ENCODE assay signal across 10 mouse cellular contexts in the genomic region with DNA sequence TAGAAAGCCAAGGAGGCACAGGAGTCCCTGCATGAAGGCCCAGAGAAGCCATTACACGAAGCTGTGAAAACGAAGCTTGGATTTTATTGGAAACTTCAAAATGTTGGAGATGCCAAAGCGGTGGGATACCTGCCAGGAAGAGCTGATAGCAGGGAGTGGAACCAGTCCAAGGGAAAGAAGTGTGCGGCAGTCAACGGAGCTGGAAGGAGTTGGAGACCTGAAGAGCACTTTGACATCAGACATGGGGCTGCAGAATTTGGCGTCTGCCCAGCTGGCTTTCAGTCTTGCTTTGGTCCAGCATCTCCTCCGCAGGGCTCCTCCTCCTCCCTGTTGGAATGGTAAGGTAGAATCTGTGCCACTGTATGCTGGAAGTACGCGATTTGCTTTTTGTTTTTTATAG.
A peak's percentile ranks its signal among the peaks of the same experiment; 100 is the strongest.
DNase-seq lines count a peak whose midpoint lies in the region; ATAC-seq and TF ChIP-seq lines count a peak whose summit lies in the region.
"Had no signal": no experiment of that assay in that cellular context is flagged by ENCODE, and none has a peak within 500 bp of the region (broad histone marks: within the 10 kb centered on the region; RNA-seq: fewer than 3 reads in every experiment).

No protein-coding gene starts in this region.

- 67% methylated on average over 9 of the region's 9 CpGs for WGBS in hindbrain, postnatal 0 days
- 88% methylated on average over 9 of the region's 9 CpGs for WGBS in hindbrain, embryonic 12.5 days
- 79% methylated on average over 9 of the region's 9 CpGs for WGBS in intestine, embryonic 16.5 days

- TF ChIP-seq CTCF in hindbrain, postnatal 0 days (IDR thresholded peaks at IDR 0.05; ENCODE audit: low read depth), result no peak

- H3K4me2 ChIP-seq in hindbrain, postnatal 0 days (ENCODE audit: low read depth, low read length), result no peak overlapping the region
- H3K4me2 ChIP-seq in hindbrain, embryonic 12.5 days (replicated peaks), result no peak overlapping the region
- H3K4me2 ChIP-seq in intestine, embryonic 16.5 days (ENCODE audit: low read depth, low read length), result no peak overlapping the region
- H3K4me2 ChIP-seq: limb, embryonic 12.5 days; midbrain, embryonic 12.5 days had no signal

- no peak overlapping the region for H3K9ac ChIP-seq in hindbrain, postnatal 0 days (replicated peaks; ENCODE audit: low read length)
- H3K9ac ChIP-seq in hindbrain, embryonic 12.5 days, result no peak overlapping the region
- no peak overlapping the region for H3K9ac ChIP-seq in intestine, embryonic 16.5 days (ENCODE audit: low read depth, low read length)
- H3K9ac ChIP-seq: limb, embryonic 12.5 days; midbrain, embryonic 12.5 days had no signal

- ATAC-seq in CD4-positive, CD25-positive, alpha-beta regulatory T cell, adult 4 months, result no peak
- no peak for ATAC-seq in hindbrain, postnatal 0 days
- ATAC-seq in hindbrain, embryonic 12.5 days (ENCODE audit: low FRiP score), result no peak
- no peak for ATAC-seq in intestine, embryonic 16.5 days

- no peaks in the 10 kb centered on the region for H3K27me3 ChIP-seq in hindbrain, postnatal 0 days (ENCODE audit: insufficient read depth, low read length)
- peaks cover 11% of the 10 kb centered on the region for H3K27me3 ChIP-seq in hindbrain, embryonic 12.5 days
- no peaks in the 10 kb centered on the region; the same call in 1 of the 2 replicates for H3K27me3 ChIP-seq in intestine, embryonic 16.5 days (replicated peaks; ENCODE audit: control insufficient read depth, insufficient read depth, low read length)

- H3K9me3 ChIP-seq in hindbrain, postnatal 0 days (ENCODE audit: low read length), result no peaks in the 10 kb centered on the region
- no peaks in the 10 kb centered on the region for H3K9me3 ChIP-seq in hindbrain, embryonic 12.5 days (replicated peaks)
- H3K9me3 ChIP-seq in intestine, embryonic 16.5 days (ENCODE audit: control insufficient read depth, low read length), result no peaks in the 10 kb centered on the region
- H3K9me3 ChIP-seq: midbrain, embryonic 12.5 days had no signal

- H3K4me1 ChIP-seq in hindbrain, postnatal 0 days (ENCODE audit: insufficient read depth, low read length), result no peaks in the 10 kb centered on the region
- 0 out of 2 replicates have a peak, but pooled peaks cover 2% of the 10 kb centered on the region for H3K4me1 ChIP-seq in hindbrain, embryonic 12.5 days
- no peaks in the 10 kb centered on the region for H3K4me1 ChIP-seq in intestine, embryonic 16.5 days (ENCODE audit: control insufficient read depth, insufficient read depth, low read length)

- no peak overlapping the region for H3K4me3 ChIP-seq in hindbrain, postnatal 0 days (ENCODE audit: low read length)
- no peak overlapping the region for H3K4me3 ChIP-seq in hindbrain, embryonic 12.5 days
- no peak overlapping the region for H3K4me3 ChIP-seq in intestine, embryonic 16.5 days (ENCODE audit: low read length)
- H3K4me3 ChIP-seq: limb, embryonic 12.5 days; midbrain, embryonic 12.5 days had no signal

- H3K36me3 ChIP-seq in hindbrain, postnatal 0 days (ENCODE audit: insufficient read depth, low read length), result no peaks in the 10 kb centered on the region
- no peaks in the 10 kb centered on the region for H3K36me3 ChIP-seq in hindbrain, embryonic 12.5 days
- H3K36me3 ChIP-seq in intestine, embryonic 16.5 days (ENCODE audit: control insufficient read depth, insufficient read depth, low read length), result no peaks in the 10 kb centered on the region
- H3K36me3 ChIP-seq: limb, embryonic 12.5 days; midbrain, embryonic 12.5 days had no signal

- intact Hi-C loops in heart, postnatal 14 days (cut with DNase I), result no loop called here

- peak; percentile 3 for DNase-seq in CD4-positive, CD25-positive, alpha-beta regulatory T cell, adult 2 months (ENCODE audit: low read depth, low spot score)
- DNase-seq in hindbrain, postnatal 0 days (ENCODE audit: low spot score), result peak; percentile 25
- peak; percentile 28 to 53 for DNase-seq in heart, postnatal 14 days
- peak; percentile 26 to 34 for DNase-seq in right cerebral cortex, adult 2 months (ENCODE audit: low spot score in 2 of 2)
- DNase-seq in spleen, postnatal 4 days (ENCODE audit: low spot score in 2 of 2), result no peak

- H3K27ac ChIP-seq in hindbrain, postnatal 0 days, result no peak overlapping the region
- no peak overlapping the region for H3K27ac ChIP-seq in hindbrain, embryonic 12.5 days
- H3K27ac ChIP-seq in intestine, embryonic 16.5 days (ENCODE audit: low read length), result no peak overlapping the region
- H3K27ac ChIP-seq: limb, embryonic 12.5 days; midbrain, embryonic 12.5 days had no signal

Comparison
In these comparisons a context has a peak if more than half of its experiments do, and no peak if none do; other contexts are left out.
1. DNase-seq: peak in CD4-positive, CD25-positive, alpha-beta regulatory T cell, adult 2 months (single experiment), hindbrain, postnatal 0 days (single experiment), heart, postnatal 14 days (2 of 2) and right cerebral cortex, adult 2 months (2 of 2); none in spleen, postnatal 4 days (0 of 2).